Mouse (Mus musculus) G1E (cell line): Measurements from ENCODE around the gene Helz. TPM values are rescaled to one million over a fixed set of nuclear protein-coding genes. Genes with fewer than 3 reads are reported as not detected.

Source experiments
- ATAC-seq: 2 replicates; pipeline ENCODE4 v1.8.0; 2016; ENCODE audit warnings: mild to moderate bottlenecking; ENCODE audit not compliant: insufficient number of reproducible peaks, poor library complexity, low FRiP score, severe bottlenecking; ENCODE audit errors: extremely low read depth
- DNase-seq: peaks from one replicate; pipeline ENCODE4 v3.0.0; 2012; ENCODE audit warnings: low spot score
- H3K27me3 ChIP-seq: 2 replicates; pipeline ENCODE4 v1.6.1; 2012; ENCODE audit warnings: mild to moderate bottlenecking, low read length, inconsistent platforms; ENCODE audit not compliant: insufficient read depth
- H3K36me3 ChIP-seq: replicated peaks from 2 replicates; pipeline ENCODE3; 2012; ENCODE audit warnings: mild to moderate bottlenecking, inconsistent platforms
- H3K4me1 ChIP-seq: 2 replicates; pipeline ENCODE4 v1.6.1; 2012; ENCODE audit warnings: low read depth, low read length, inconsistent platforms, mixed read lengths; ENCODE audit not compliant: insufficient read depth
- H3K4me3 ChIP-seq: 2 replicates; pipeline ENCODE4 v1.5.1; 2012; ENCODE audit warnings: low read depth, mild to moderate bottlenecking, inconsistent platforms, low read length, moderate library complexity, mixed read lengths
- H3K9me3 ChIP-seq: replicated peaks from 2 replicates; pipeline ENCODE4 v1.6.1; 2012; ENCODE audit warnings: inconsistent platforms
- CTCF ChIP-seq: IDR thresholded peaks from 2 replicates; pipeline ENCODE4 v1.5.1; 2012; ENCODE audit warnings: low read depth, low read length, inconsistent platforms, mixed read lengths
- GATA1 ChIP-seq: IDR thresholded peaks from 2 replicates; pipeline ENCODE4 v1.6.1; 2012; ENCODE audit warnings: borderline replicate concordance, low read length, inconsistent platforms, mixed read lengths
- GATA2 ChIP-seq: IDR thresholded peaks from 2 replicates; pipeline ENCODE4 v1.6.1; 2012; ENCODE audit warnings: low read depth, low read length, inconsistent platforms, borderline replicate concordance
- POLR2AphosphoS5 ChIP-seq: IDR thresholded peaks from 2 replicates; pipeline ENCODE4 v1.6.1; 2012; ENCODE audit warnings: low read depth, low read length, inconsistent platforms; ENCODE audit not compliant: insufficient replicate concordance
- TAL1 ChIP-seq: conservative IDR thresholded peaks from 2 replicates; pipeline ENCODE4 v1.6.1; 2012; ENCODE audit warnings: low read depth, low read length, inconsistent platforms, mixed read lengths
- polyA plus RNA-seq: library from polyadenylated mRNA; stranded (reverse); fragments of >175 nt; gene quantifications from 2 replicates; pipeline ENCODE4 v1.2.3, GENCODE M21; 2012
- total RNA-seq, 2 experiments: library from RNA; stranded (forward) in 1 of 2; stranded (reverse) in 1 of 2; fragments of 200-1000 nt in 1 of 2; fragments of >200 nt in 1 of 2; fragmentation: Nextera tagmentation in 1 of 2; gene quantifications; 2 replicates each; pipeline ENCODE4 v1.2.3; 2014 to 2017

The Helz gene
- total and polyA plus RNA-seq, 3 experiments = 23.8 to 97.3 (median 63.5) TPM

GRCm38 (mm10) chr11:107571318-107571717, 23.6 kb downstream of the Helz start:
- H3K27me3 ChIP-seq = no peaks in the 10 kb centered on the region
- peaks cover 20% of the 10 kb centered on the region for H3K4me1 ChIP-seq

GRCm38 (mm10) chr11:107572551-107572950, 24.8 kb downstream of the Helz start:
- peaks cover 87% of the 10 kb centered on the region for H3K36me3 ChIP-seq
- H3K27me3 ChIP-seq = no peaks in the 10 kb centered on the region
- TF ChIP-seq GATA1 (no peak), CTCF (no peak), POLR2AphosphoS5 (no peak), TAL1 (no peak)
- H3K4me3 ChIP-seq = no peak overlapping the region
- DNase-seq = no peak
- no peak for ATAC-seq
- H3K4me1 ChIP-seq = peaks cover 20% of the 10 kb centered on the region
- no peaks in the 10 kb centered on the region for H3K9me3 ChIP-seq

More at GRCm38 (mm10) chr11:107571318-107571717, 23.6 kb downstream of the Helz start:
- no peak for ATAC-seq
- Histone ChIP-seq H3K4me3 (no peak overlapping the region), H3K9me3 (no peaks in the 10 kb centered on the region), H3K36me3 (peaks cover 86% of the 10 kb centered on the region)
- no peak for TF ChIP-seq TAL1
- TF ChIP-seq CTCF = no peak
- TF ChIP-seq GATA2 = no peak
- no peak for TF ChIP-seq POLR2AphosphoS5
- no peak for TF ChIP-seq GATA1
- DNase-seq = no peak

- TF ChIP-seq GATA1 (no peak), GATA2 (no peak), POLR2AphosphoS5 (no peak), CTCF (no peak), TAL1 (no peak)
- no peaks in the 10 kb centered on the region for H3K9me3 ChIP-seq
- ATAC-seq (no peak), DNase-seq (no peak)
- H3K4me3 ChIP-seq = no peak overlapping the region
- peaks cover 88% of the 10 kb centered on the region for H3K36me3 ChIP-seq
- peaks cover 20% of the 10 kb centered on the region for H3K4me1 ChIP-seq
- no peaks in the 10 kb centered on the region for H3K27me3 ChIP-seq
These were observed 25.4 kb downstream of the Helz start for GRCm38 (mm10) chr11:107573061-107573692.

DNA sequence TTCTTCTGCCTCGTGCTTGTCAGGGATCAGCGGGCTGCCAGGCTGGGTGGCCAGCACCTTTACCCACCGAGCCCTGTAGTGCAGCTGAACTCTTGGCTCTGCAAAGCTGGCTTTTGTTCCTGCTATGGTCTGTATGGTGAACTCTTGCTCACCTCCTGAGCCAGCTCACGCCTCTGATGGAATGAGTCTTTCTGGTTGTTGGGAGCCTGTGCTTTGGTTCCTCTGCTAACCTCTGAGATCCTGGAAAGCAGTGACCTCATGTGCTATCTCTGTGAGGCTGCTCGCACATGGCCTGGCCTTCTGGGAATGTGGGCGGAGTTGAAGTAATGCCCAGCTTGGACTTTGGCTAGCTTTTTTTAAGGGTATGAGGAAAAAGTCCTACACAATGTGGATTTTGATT, 26.1 kb downstream of the Helz start:
- ATAC-seq (no peak; the same call in 1 of the 2 replicates), DNase-seq (no peak)
- Histone ChIP-seq H3K36me3 (peaks cover 88% of the 10 kb centered on the region), H3K4me3 (no peak overlapping the region), H3K27me3 (no peaks in the 10 kb centered on the region), H3K4me1 (peaks cover 20% of the 10 kb centered on the region), H3K9me3 (no peaks in the 10 kb centered on the region)
- TF ChIP-seq POLR2AphosphoS5 = no peak
- TF ChIP-seq GATA2 = no peak
- no peak for TF ChIP-seq TAL1
- no peak for TF ChIP-seq CTCF
- no peak for TF ChIP-seq GATA1

- TF ChIP-seq POLR2AphosphoS5 (no peak), TAL1 (no peak), CTCF (no peak), GATA1 (no peak), GATA2 (no peak)
- DNase-seq = no peak
- Histone ChIP-seq H3K9me3 (no peaks in the 10 kb centered on the region), H3K36me3 (peaks cover 84% of the 10 kb centered on the region), H3K27me3 (no peaks in the 10 kb centered on the region), H3K4me1 (peaks cover 20% of the 10 kb centered on the region), H3K4me3 (no peak overlapping the region)
- ATAC-seq = no peak
These were observed 27.3 kb downstream of the Helz start for GRCm38 (mm10) chr11:107574811-107575705.

- DNase-seq = no peak
- no peak for TF ChIP-seq TAL1
- no peak for TF ChIP-seq GATA1
- TF ChIP-seq GATA2 = no peak
- no peak for TF ChIP-seq POLR2AphosphoS5
- TF ChIP-seq CTCF = no peak
- H3K36me3 ChIP-seq = peaks cover 91% of the 10 kb centered on the region
- H3K9me3 ChIP-seq = no peaks in the 10 kb centered on the region
- no peaks in the 10 kb centered on the region for H3K27me3 ChIP-seq
- ATAC-seq = no peak
- H3K4me3 ChIP-seq = no peak overlapping the region
- H3K4me1 ChIP-seq = peaks cover 20% of the 10 kb centered on the region
These were observed 28.5 kb downstream of the Helz start for GRCm38 (mm10) chr11:107576186-107576585.
